Mouse (Mus musculus): ENCODE results near the gene Uspl1.

GRCm38 (mm10) chr5:149146691-149147090, 37.5 kb upstream of the Uspl1 start:
- TF ChIP-seq CTCF (IDR thresholded peaks at IDR 0.05; ENCODE audit: extremely low read depth, insufficient read depth, insufficient read length, insufficient replicate concordance) (no peak), POLR2A (IDR thresholded peaks at IDR 0.05; ENCODE audit: low read depth, low read length) (no peak)
